Mouse (Mus musculus): ENCODE measurements around the gene Sdr42e1. TPM values are rescaled to one million over a fixed set of nuclear protein-coding genes. Genes with fewer than 3 reads are reported as not detected.
A peak's percentile ranks its signal among the peaks of the same experiment; 100 is the strongest.

The Sdr42e1 gene
- polyA plus RNA-seq, 1 experiment from 2014 or later: 2.1 TPM

- Histone ChIP-seq H3K27ac (ENCODE audit: low read length) (no peak overlapping the region), H3K9ac (replicated peaks; ENCODE audit: low read depth, low read length) (no peak overlapping the region), H3K4me1 (replicated peaks; ENCODE audit: control insufficient read depth, insufficient read depth, low read length) (0 out of 2 replicates have a peak, but pooled peaks cover 3% of the 10 kb centered on the region), H3K4me3 (replicated peaks; ENCODE audit: low read length) (no peak overlapping the region), H3K36me3 (ENCODE audit: control insufficient read depth, insufficient read depth) (no peaks in the 10 kb centered on the region), H3K4me2 (ENCODE audit: low read length) (no peak overlapping the region), H3K9me3 (ENCODE audit: control insufficient read depth, low read length) (no peaks in the 10 kb centered on the region), H3K27me3 (replicated peaks; ENCODE audit: control insufficient read depth, insufficient read depth, low read length) (no peaks in the 10 kb centered on the region; the same call in 1 of the 2 replicates)
- ATAC-seq: no peak
- 83% methylated on average over 5 of the region's 5 CpGs for WGBS
These were observed 1.7 kb upstream of the Sdr42e1 start for GRCm38 (mm10) chr8:117675171-117675570.

GRCm38 (mm10) chr8:117672558-117672957, 931 bp downstream of the Sdr42e1 start:
- H3K9me3 ChIP-seq (ENCODE audit: control insufficient read depth, low read length): no peaks in the 10 kb centered on the region
- H3K27ac ChIP-seq (ENCODE audit: low read length): no peak overlapping the region
- H3K4me1 ChIP-seq (replicated peaks; ENCODE audit: control insufficient read depth, insufficient read depth, low read length): 0 out of 2 replicates have a peak, but pooled peaks cover 3% of the 10 kb centered on the region
- H3K27me3 ChIP-seq (replicated peaks; ENCODE audit: control insufficient read depth, insufficient read depth, low read length): no peaks in the 10 kb centered on the region; the same call in 1 of the 2 replicates
- H3K4me2 ChIP-seq (ENCODE audit: low read length): no peak overlapping the region
- ATAC-seq: no peak
- H3K4me3 ChIP-seq (replicated peaks; ENCODE audit: low read length): no peak overlapping the region
- H3K9ac ChIP-seq (replicated peaks; ENCODE audit: low read depth, low read length): no peak overlapping the region
- 84% methylated on average over 3 of the region's 3 CpGs for WGBS
- H3K36me3 ChIP-seq (ENCODE audit: control insufficient read depth, insufficient read depth): no peaks in the 10 kb centered on the region

GRCm38 (mm10) chr8:117670461-117670860, 3.0 kb downstream of the Sdr42e1 start:
- Histone ChIP-seq H3K36me3 (ENCODE audit: control insufficient read depth, insufficient read depth) (no peaks in the 10 kb centered on the region), H3K4me1 (replicated peaks; ENCODE audit: control insufficient read depth, insufficient read depth, low read length) (0 out of 2 replicates have a peak, but pooled peaks cover 3% of the 10 kb centered on the region), H3K4me3 (replicated peaks; ENCODE audit: low read length) (no peak overlapping the region), H3K27me3 (replicated peaks; ENCODE audit: control insufficient read depth, insufficient read depth, low read length) (no peaks in the 10 kb centered on the region; the same call in 1 of the 2 replicates), H3K9ac (replicated peaks; ENCODE audit: low read depth, low read length) (no peak overlapping the region), H3K9me3 (ENCODE audit: control insufficient read depth, low read length) (no peaks in the 10 kb centered on the region), H3K4me2 (ENCODE audit: low read length) (no peak overlapping the region), H3K27ac (ENCODE audit: low read length) (no peak overlapping the region)
- 25% methylated on average over 11 of the region's 11 CpGs for WGBS
- ATAC-seq: no peak

- Histone ChIP-seq H3K9ac (replicated peaks; ENCODE audit: low read depth, low read length) (no peak overlapping the region), H3K27me3 (replicated peaks; ENCODE audit: control insufficient read depth, insufficient read depth, low read length) (no peaks in the 10 kb centered on the region; the same call in 1 of the 2 replicates), H3K4me3 (replicated peaks; ENCODE audit: low read length) (no peak overlapping the region), H3K4me2 (ENCODE audit: low read length) (no peak overlapping the region), H3K36me3 (ENCODE audit: control insufficient read depth, insufficient read depth) (no peaks in the 10 kb centered on the region), H3K9me3 (ENCODE audit: control insufficient read depth, low read length) (no peaks in the 10 kb centered on the region), H3K4me1 (replicated peaks; ENCODE audit: control insufficient read depth, insufficient read depth, low read length) (no peaks in the 10 kb centered on the region), H3K27ac (ENCODE audit: low read length) (no peak overlapping the region)
- no peak for ATAC-seq
- WGBS: 82% methylated on average over 13 of the region's 13 CpGs
These were observed 6.0 kb downstream of the Sdr42e1 start for GRCm38 (mm10) chr8:117667349-117668124.

- Histone ChIP-seq H3K4me1 (replicated peaks; ENCODE audit: control insufficient read depth, insufficient read depth, low read length) (peaks cover 9% of the 10 kb centered on the region), H3K9ac (replicated peaks; ENCODE audit: low read depth, low read length) (no peak overlapping the region), H3K9me3 (ENCODE audit: control insufficient read depth, low read length) (no peaks in the 10 kb centered on the region), H3K27ac (ENCODE audit: low read length) (no peak overlapping the region), H3K4me3 (replicated peaks; ENCODE audit: low read length) (no peak overlapping the region), H3K27me3 (replicated peaks; ENCODE audit: control insufficient read depth, insufficient read depth, low read length) (no peaks in the 10 kb centered on the region), H3K36me3 (ENCODE audit: control insufficient read depth, insufficient read depth) (no peaks in the 10 kb centered on the region), H3K4me2 (ENCODE audit: low read length) (no peak overlapping the region)
- peak; percentile 71 for ATAC-seq
- 25% methylated on average over 11 of the region's 11 CpGs for WGBS
These were observed 13.0 kb downstream of the Sdr42e1 start for GRCm38 (mm10) chr8:117660358-117661031.

- 74% methylated on average over 7 of the region's 7 CpGs for WGBS
These were observed 14.5 kb downstream of the Sdr42e1 start for GRCm38 (mm10) chr8:117658990-117659389.

GRCm38 (mm10) chr8:117652318-117652717, 21.2 kb downstream of the Sdr42e1 start:
- Histone ChIP-seq H3K9me3 (ENCODE audit: control insufficient read depth, low read length) (no peaks in the 10 kb centered on the region), H3K27ac (ENCODE audit: low read length) (no peak overlapping the region), H3K36me3 (ENCODE audit: control insufficient read depth, insufficient read depth) (no peaks in the 10 kb centered on the region), H3K27me3 (replicated peaks; ENCODE audit: control insufficient read depth, insufficient read depth, low read length) (no peaks in the 10 kb centered on the region), H3K9ac (replicated peaks; ENCODE audit: low read depth, low read length) (no peak overlapping the region), H3K4me3 (replicated peaks; ENCODE audit: low read length) (no peak overlapping the region), H3K4me2 (ENCODE audit: low read length) (no peak overlapping the region), H3K4me1 (replicated peaks; ENCODE audit: control insufficient read depth, insufficient read depth, low read length) (no peaks in the 10 kb centered on the region)
- no peak for ATAC-seq
- WGBS: 100% methylated on average over 1 of the region's 1 CpGs

More at GRCm38 (mm10) chr8:117658990-117659389, 14.5 kb downstream of the Sdr42e1 start:
- no peaks in the 10 kb centered on the region for H3K9me3 ChIP-seq (ENCODE audit: control insufficient read depth, low read length)
- H3K4me1 ChIP-seq (replicated peaks; ENCODE audit: control insufficient read depth, insufficient read depth, low read length): peaks cover 9% of the 10 kb centered on the region
- no peaks in the 10 kb centered on the region for H3K36me3 ChIP-seq (ENCODE audit: control insufficient read depth, insufficient read depth)
- ATAC-seq: no peak
- H3K27me3 ChIP-seq (replicated peaks; ENCODE audit: control insufficient read depth, insufficient read depth, low read length): no peaks in the 10 kb centered on the region
- H3K4me3 ChIP-seq (replicated peaks; ENCODE audit: low read length): no peak overlapping the region
- H3K9ac ChIP-seq (replicated peaks; ENCODE audit: low read depth, low read length): no peak overlapping the region
- H3K27ac ChIP-seq (ENCODE audit: low read length): no peak overlapping the region
- no peak overlapping the region for H3K4me2 ChIP-seq (ENCODE audit: low read length)

- no peaks in the 10 kb centered on the region for H3K9me3 ChIP-seq (ENCODE audit: control insufficient read depth, low read length)
- no peaks in the 10 kb centered on the region for H3K4me1 ChIP-seq (replicated peaks; ENCODE audit: control insufficient read depth, insufficient read depth, low read length)
- H3K9ac ChIP-seq (replicated peaks; ENCODE audit: low read depth, low read length): no peak overlapping the region
- no peaks in the 10 kb centered on the region for H3K27me3 ChIP-seq (replicated peaks; ENCODE audit: control insufficient read depth, insufficient read depth, low read length)
- 76% methylated on average over 5 of the region's 5 CpGs for WGBS
- no peak overlapping the region for H3K27ac ChIP-seq (ENCODE audit: low read length)
- no peak for ATAC-seq
- no peak overlapping the region for H3K4me2 ChIP-seq (ENCODE audit: low read length)
- H3K36me3 ChIP-seq (ENCODE audit: control insufficient read depth, insufficient read depth): no peaks in the 10 kb centered on the region
- no peak overlapping the region for H3K4me3 ChIP-seq (replicated peaks; ENCODE audit: low read length)
These were observed 27.0 kb downstream of the Sdr42e1 start for GRCm38 (mm10) chr8:117646440-117646839.

- Histone ChIP-seq H3K4me3 (replicated peaks; ENCODE audit: low read length) (no peak overlapping the region), H3K9ac (replicated peaks; ENCODE audit: low read depth, low read length) (no peak overlapping the region), H3K4me2 (ENCODE audit: low read length) (no peak overlapping the region), H3K27me3 (replicated peaks; ENCODE audit: control insufficient read depth, insufficient read depth, low read length) (no peaks in the 10 kb centered on the region), H3K9me3 (ENCODE audit: control insufficient read depth, low read length) (no peaks in the 10 kb centered on the region), H3K27ac (ENCODE audit: low read length) (no peak overlapping the region), H3K4me1 (replicated peaks; ENCODE audit: control insufficient read depth, insufficient read depth, low read length) (no peaks in the 10 kb centered on the region), H3K36me3 (ENCODE audit: control insufficient read depth, insufficient read depth) (no peaks in the 10 kb centered on the region)
- ATAC-seq: no peak
- WGBS: 58% methylated on average over 2 of the region's 2 CpGs
These were observed 27.5 kb downstream of the Sdr42e1 start for GRCm38 (mm10) chr8:117646020-117646419.

Data from forebrain, embryonic 16.5 days (tissue).